Mouse (Mus musculus) frontal cortex, postnatal 14 days (tissue): Measurements from ENCODE around the gene Clptm1l.

Experiments used
- DNase-seq, 2 experiments: peaks; one replicate each; pipeline ENCODE4 v3.0.0; 2022; ENCODE audit warnings: low spot score in 2 of 2

Clptm1l gene

DNA sequence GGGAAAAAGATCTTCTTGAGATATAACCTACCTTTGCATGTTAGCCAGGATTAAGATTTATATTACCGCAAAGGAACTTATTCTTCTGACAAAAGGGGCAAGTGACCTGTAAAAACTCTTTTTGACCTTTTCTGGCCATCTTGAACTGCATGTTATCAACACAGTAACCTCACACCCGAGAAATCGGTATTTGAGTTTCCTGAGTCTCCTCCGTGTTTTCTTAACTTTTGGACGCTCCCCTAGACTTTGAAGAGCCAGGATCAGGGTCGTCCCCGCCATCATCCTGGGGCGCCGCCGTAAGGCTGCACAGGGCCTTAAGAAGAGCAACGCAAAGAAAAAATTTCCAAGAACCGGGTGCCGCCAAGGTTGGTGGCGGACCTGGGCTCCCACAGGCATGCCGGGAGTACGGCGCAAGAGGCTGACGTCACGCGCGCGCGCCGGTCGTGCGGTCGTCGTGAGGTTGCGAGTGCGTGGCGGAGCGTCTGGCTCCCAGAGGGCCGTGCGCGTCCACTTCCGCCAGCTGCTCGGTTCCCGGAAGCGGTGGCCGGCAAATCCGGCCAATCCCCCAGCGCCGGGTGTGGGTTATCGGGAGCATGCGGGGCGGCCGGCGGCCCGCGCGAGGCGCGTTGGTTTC lies at the start of gene Clptm1l:
Gene Clptm1l, plus strand, starts transcription at position 485 of the 634 bp plus-strand sequence.
- DNase-seq: peak; percentile 94 to 98

DNA sequence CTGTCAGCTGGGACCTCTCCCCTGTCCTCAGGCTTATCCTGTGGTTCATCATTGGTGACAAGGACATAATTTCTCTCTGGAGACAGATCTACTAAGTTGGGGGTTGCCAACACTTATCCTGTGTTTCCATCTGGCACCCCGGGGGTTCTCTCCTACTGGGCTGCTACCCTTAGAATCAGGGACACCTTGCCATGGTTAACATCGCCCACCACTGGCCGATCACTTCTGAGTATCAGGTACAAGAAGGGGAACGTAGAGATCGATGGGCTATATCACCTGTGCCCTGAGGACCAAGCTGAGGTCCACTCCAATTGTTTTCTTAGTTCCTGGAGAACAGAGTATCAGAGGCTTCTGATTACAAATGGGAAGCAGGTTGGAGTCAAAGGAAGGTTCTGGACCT lies 39.6 kb upstream of the Clptm1l start:
- no peak for DNase-seq

DNA sequence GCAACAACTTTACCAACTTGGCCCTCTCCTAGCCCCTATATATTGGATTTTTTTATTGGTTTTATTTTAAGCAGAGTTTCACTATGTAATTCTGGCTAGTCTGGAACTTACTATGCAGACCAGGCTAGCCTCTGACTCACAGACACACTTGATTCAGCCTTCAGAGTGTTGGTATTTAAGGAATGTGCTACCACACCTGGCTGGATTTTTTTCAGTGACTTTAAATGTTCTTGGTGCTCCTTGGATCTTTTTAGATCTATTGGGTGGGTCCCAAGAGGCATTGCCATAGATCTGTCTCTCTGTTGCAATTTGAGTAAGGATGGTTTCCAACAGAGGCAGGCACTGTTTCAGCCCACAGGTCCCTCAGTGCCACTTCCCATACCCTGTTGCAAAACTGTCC lies 28.8 kb upstream of the Clptm1l start:
- no peak for DNase-seq

DNA sequence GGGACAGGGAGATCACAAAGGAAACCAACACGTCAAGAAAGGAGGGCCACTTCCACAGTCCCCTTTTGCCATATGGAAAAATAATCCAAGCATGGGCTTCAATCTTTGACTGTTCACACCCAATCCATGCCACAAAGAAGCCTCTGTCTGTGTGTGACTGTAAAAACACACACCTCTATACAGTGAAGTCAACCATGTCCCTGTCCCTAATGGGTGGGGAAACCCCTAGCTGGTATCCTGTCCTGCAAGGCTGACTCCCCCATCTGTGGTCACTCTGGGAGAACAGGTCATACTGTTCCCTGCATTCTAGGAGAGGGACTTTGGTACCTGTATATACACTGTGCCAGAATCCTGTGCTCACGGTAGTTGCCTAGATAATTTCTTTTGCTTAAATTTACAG lies 26.5 kb upstream of the Clptm1l start:
- DNase-seq: no peak

DNA sequence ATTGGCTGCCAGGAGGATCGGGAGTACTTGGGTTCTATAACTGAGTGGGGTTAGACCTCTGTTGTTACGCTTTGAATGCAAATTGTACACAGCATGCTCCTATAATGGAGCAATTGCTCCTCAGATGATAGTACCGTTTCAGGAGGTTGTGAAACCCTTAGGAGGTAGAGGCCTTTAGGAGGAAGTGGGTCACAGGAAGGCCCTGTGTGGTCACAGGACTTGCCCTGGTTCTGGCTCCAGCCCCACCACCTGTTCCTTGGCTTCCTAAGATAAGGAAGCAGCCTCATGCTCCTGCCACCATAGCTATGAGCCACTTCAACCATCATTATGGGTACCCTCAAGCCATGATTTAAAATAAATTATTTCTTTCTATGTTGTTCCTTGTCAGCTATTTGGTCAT lies 12.3 kb upstream of the Clptm1l start:
- no peak for DNase-seq

DNA sequence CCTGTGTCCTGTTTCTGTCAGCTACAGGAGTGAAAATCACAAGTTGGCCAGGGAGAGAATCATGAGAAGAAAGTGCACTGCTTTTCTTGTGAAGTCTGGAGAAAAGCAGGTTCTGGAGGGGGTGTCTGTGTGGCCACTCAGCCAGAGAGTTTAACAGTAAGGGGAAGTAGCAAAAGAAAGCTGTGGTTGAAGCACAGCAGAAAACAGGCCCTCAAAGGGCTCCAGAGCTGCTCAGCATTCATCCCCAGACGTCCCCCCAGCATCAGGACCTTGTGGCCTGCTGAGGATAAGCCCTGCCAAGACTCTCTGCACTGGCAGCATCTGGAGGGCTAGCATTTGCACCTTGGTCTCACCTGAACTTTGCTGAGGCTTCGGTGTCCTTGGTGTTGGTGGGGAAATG lies 11.3 kb upstream of the Clptm1l start:
- DNase-seq: no peak

DNA sequence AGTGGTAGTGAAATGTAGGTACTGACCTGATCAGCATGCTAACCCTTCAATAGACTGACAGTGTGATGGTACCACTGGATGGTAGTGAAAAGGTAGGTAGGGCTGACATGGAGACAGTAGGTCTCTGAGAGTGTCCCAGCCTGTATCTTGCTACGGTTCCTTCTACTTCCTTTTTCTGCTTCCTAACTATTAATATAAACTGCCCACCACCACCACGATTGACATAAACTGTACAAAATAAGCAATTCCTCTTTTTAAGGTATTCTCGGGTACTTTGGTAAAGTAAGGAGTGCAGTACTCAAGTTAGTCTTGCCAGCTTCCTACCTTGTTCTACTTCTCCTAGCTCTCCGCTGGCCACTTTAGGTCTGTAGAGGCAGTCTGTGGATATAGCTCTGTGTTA lies 7.5 kb upstream of the Clptm1l start:
- no peak for DNase-seq

DNA sequence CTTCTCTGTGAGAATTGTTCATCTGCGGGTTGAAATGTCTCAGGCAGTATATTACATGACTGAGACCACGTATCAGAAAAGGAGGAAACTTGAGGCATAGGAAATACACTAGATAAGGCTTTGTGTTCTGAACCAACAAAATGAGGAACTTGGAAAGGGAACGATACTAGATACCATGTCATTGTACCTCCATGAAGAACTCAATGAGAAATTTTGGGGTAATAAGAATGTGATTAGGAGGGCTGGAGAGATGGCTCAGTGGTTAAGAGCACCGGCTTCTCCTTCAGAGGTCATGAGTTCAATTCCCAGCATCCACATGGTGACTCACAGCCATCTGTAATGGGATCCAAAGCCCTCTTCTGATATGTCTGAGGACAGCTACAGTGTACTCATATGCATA lies 3.6 kb upstream of the Clptm1l start:
- no peak for DNase-seq

DNA sequence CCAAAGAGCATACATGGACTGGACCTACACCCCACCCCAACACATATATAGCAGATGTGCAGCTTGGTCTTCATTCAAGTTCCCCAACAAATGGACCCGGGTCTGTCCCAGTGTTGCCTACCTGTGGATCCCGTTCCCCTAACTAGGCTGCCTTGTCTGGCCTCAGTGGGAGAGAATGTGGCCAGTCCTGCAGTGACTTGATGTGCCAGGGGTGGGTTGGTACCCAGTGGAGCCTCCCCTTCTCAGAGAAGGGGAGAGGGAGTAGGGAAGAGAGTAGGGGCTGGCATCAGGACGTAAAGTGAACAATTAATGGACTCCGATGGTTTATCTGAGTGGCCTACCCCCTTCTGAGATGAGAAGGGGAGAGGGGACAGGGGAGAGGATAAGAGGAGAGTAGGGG lies 760 bp upstream of the Clptm1l start:
- no peak for DNase-seq

DNA sequence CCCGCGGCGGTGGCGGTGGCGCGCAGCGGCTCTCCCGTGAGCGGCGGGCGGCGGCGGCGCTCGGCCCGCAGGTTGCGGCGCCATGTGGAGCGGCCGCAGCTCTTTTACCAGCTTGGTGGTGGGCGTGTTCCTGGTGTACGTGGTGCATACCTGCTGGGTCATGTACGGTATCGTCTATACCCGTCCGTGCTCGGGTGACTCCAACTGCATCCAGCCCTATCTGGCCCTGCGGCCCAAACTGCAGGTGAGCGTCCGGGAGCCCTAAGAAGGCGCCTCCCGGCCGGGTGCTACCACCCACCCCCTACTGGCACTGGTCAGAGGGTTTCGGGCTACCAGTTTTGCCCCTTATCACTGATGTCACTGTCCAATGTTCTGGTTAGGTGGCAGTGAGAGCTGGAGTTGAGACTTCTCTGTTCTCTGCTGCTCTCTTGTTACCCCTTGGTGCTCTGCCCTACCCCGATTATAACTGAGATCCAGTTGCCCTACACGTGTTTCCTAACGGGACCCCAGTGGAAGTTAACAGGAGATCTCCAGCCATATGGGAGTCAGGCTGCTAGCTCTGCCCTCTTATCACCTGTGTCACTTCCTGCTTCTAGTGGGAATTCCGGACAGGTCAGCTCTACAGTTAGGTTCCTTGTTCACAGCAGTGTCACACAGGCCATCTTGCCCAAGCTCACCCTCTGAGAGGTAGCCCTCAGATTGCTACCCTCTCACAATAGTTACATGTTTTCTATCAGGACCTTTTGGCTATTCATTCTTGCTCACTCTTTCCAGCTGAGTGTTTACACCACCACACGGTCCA lies 551 bp downstream of the Clptm1l start:
- no peak for DNase-seq

DNA sequence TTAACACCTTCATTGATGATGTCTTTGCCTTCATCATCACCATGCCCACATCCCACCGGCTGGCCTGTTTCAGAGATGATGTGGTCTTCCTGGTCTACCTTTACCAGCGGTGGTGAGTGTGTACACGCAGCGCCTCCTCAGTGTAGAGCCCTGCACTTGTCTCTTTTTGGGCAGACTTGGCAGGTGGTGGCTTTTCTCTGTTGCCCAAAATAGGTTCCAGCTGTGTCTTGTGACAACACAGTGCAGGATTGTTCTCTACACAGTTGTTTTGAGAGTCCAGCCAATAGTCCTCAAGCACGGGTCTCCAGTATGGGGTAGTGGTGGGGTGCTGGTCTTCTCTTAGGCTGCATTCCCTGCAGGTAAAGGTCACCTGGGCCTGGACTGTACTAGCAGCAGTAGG lies 14.6 kb downstream of the Clptm1l start:
- DNase-seq: no peak

DNA sequence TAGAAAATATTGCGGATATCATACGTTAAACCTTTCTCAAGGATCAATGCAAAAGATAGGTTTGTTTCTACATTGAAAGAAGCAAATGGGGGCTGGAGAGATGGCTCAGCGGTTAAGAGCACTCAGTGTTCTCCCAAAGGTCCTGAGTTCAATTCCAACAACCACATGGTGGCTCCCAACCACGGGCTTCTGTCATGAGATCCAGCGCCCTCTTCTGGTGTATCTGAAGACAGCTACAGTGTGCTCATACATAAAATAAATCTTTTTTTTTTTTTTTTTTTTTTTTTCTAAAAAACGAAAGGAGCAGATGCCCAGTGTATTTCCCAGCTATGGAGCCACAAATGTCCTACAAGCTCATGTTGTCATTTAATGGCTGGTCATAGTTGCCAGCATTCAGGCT lies 16.8 kb downstream of the Clptm1l start:
- DNase-seq: no peak

DNA sequence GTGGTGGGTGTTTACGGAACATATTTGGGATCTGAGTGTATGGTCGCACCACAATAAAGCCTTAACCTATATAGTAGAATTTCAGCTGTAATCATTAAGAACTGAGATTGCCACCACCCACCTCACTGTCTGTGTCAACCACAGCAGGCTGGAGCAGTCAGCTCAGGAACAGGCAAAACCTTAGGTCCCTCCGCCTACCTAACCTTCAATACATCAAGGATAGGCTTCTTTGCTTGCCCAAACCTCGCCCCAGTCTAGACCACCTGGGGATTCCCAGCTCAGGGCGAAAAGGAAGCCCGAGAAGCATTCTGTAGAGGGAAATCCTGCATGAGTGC lies 22.6 kb downstream of the Clptm1l start:
- no peak for DNase-seq

DNA sequence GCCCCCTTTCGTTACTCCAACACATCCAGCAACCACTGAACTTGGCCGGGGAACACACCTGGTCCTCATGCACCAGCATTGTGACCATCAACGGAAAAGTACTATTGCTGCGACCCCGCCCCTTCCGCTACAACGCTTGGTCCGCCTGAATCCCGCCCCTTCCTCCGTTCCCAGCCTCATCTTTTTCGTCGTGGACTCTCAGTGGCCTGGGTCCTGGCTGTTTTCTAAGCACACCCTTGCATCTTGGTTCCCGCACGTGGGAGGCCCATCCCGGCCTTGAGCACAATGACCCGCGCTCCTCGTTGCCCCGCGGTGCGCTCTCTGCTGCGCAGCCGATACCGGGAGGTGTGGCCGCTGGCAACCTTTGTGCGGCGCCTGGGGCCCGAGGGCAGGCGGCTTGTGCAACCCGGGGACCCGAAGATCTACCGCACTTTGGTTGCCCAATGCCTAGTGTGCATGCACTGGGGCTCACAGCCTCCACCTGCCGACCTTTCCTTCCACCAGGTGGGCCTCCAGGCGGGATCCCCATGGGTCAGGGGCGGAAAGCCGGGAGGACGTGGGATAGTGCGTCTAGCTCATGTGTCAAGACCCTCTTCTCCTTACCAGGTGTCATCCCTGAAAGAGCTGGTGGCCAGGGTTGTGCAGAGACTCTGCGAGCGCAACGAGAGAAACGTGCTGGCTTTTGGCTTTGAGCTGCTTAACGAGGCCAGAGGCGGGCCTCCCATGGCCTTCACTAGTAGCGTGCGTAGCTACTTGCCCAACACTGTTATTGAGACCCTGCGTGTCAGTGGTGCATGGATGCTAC lies 23.1 kb downstream of the Clptm1l start, which contains the start of gene Tert:
Gene Tert, plus strand, starts transcription at position 167 of the 805 bp plus-strand sequence.
- peak; percentile 27 to 29 for DNase-seq

DNA sequence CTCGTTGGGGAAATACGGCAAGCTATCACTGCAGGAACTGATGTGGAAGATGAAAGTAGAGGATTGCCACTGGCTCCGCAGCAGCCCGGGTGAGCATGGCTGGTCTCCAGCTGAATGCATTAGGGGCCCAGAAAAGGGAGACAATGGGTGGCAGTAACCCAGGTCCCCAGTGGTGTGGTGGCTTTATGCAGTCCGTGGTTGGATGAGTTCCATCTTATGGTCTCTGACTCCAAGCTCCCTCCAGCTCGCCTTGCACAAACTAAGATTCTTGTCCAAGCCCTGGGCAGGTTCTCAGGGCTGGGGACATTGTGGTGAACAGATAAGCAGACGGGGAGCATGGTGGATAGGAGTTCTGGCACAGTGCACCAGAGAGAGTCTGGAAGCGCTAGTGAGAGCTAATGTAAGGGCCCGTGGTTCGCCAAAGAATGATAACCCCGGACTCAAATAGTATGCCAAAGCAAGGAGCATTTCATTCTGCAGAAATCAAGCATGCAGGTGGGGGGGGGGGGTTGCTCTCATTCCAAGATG lies 24.8 kb downstream of the Clptm1l start:
- no peak for DNase-seq

DNA sequence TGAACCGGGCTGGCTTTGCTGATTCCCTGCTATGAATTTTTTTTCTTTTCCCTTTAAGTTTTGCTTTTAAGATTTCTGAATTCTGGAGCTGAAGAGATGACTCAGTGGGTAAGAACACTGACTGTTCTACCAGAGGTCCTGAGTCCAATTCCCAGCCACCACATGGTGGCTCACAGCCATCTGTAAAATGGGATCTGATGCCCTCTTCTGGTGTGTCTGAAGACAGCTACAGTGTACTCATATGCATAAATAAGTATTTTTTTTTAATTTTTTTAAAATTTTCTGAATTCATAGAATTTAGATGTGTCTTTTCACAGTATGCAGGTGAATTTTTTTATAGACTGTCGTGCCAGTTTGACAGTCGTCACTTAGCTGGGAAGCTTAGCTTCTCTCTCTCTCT lies 28.0 kb downstream of the Clptm1l start:
- DNase-seq: no peak

DNA sequence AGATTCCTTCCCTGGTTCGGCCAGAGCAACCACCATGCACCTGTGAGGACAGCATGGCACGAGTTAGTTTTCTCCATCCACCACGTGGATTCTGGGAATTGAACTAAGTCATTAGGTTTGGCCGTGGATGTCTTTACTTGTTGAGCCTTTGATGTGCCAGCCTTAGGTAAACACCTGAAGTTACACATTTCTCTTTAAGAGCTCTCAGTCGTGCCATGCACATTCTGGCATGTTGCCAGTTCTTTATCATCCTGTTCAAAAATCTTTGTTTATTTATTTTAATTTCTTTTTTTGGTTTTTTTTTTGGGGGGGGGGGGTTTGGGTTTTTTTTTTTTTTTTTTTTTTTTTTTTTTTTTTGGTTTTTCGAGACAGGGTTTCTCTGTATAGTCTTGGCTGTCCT lies 34.0 kb downstream of the Clptm1l start:
- DNase-seq: no peak

DNA sequence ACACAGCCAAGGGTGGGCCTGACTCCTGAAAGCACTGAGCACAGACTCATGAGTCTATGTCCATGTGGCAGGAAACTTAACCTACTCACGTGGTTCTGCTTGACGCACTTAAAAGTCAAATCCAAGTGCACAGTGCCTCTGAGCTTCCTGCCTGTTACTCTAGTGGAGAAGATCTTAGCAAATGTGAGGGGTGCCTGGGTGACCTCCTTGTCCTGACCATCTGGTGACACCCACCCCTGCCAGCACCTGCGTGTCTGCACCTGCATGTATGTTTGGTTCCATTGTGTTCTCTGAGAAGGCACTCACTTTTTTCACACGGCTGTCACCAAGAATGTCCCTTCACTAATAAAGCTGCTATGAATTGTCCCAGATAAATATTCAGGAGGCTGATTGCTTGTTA lies 37.5 kb downstream of the Clptm1l start:
- no peak for DNase-seq

DNA sequence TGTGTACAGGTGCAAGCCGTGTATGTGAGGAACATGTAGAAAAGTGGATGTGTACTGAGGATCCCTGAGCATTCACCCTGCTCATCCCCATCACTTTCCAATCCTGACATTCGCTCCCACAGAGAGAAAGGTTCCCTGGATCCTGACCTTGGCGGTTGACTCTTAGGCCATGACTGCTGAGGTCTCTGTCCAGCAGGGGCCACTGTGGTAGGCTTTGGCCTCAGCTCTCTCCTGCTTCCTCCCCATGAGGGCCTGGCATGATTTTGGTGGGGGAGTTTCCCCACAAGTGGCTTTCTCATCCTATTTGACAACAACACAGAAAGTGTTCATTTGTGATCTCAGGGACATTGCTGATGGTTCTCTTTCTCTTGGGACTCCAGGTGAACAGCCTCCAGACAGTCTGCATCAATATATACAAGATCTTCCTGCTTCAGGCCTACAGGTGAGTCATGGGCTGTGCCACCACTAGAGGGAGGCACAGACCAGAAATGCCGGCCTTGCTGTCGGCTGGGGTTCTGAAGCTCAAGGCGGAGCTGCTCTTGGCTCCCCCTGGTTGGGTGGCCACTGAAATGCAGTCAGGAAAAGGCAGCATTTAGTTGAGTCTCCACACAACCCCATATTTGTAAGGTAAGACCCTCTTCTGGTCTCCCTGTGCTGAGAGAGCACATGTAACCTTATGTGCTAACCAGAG lies 42.7 kb downstream of the Clptm1l start:
- peak; percentile 27 to 48 for DNase-seq

DNA sequence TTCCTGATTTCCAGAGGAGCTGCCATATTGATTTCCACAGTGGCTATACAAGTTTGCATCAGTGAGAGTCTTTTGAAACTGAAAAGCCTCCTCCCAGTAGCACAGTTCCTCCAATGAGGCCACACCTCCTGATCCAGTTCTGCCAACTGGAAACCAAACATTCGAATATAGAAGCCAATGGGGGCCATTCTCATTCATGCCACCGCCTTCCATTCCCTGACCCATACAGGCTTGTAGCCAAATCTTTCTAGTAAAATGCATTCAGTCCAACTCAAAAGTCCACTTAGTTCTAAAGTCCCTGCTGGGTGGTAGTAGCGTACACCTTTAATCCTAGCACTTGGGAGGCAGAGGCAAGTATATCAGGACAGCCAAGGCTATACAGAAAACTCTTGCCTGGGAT lies 49.5 kb downstream of the Clptm1l start:
- DNase-seq: no peak

DNA sequence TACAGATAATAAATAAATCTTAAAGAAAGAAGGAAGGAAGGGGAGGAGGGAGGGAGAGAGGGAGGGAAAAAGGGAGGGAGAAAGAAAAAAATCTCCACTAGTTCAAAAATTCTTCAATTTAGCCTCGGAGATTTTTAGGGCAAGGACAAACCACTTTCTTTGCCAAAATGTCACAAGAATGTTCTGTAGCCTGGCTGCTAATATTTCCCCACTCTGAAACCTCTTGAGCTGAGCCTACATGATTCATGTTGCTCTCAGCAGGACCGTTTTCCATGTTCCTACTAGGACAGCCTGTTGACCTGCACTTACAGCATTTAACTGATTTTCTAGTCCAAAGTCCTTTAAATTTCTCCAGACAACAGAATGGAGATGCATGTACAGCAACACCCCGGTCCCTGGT lies 51.2 kb downstream of the Clptm1l start:
- DNase-seq: no peak

DNA sequence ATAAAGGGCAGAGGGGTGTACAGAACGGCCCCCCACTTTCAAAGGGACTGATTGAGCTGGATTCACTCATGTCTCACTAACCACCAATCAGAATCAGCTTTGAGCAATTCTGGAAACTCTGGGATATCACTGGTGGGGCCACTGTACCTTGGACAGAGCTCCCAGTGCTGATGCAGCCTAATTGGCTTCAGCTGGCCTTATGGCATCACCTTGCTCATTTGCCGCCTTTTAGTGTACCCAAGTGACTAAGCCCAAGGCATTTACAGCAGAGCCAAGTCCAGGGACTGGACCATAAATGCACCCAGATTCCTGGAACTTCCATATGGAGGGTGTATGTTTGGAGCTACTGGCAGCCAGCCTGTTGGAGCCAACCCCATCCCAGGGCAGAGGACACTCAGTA lies 55.1 kb downstream of the Clptm1l start:
- no peak for DNase-seq
